Mouse (Mus musculus): Measurements from ENCODE around the gene Cdon.

Gene Cdon

GRCm38 (mm10) chr9:35438286-35439061, 17.5 kb downstream of the Cdon start:
- no peak for DNase-seq

GRCm38 (mm10) chr9:35439062-35439442, 18.1 kb downstream of the Cdon start:
- DNase-seq: peak in 1 of 2 experiments; percentile 46

GRCm38 (mm10) chr9:35439754-35440153, 18.8 kb downstream of the Cdon start:
- no peak for DNase-seq

- DNase-seq: no peak
Measured at GRCm38 (mm10) chr9:35442476-35442875, 21.5 kb downstream of the Cdon start.

- peak in 1 of 2 experiments; percentile 51 for DNase-seq
Measured at GRCm38 (mm10) chr9:35443618-35444511, 22.9 kb downstream of the Cdon start.

GRCm38 (mm10) chr9:35444512-35444886, 23.6 kb downstream of the Cdon start:
- no peak for DNase-seq

GRCm38 (mm10) chr9:35446916-35447315, 26.0 kb downstream of the Cdon start:
- no peak for DNase-seq

- no peak for DNase-seq
Measured at GRCm38 (mm10) chr9:35453311-35453710, 32.4 kb downstream of the Cdon start.

- DNase-seq: no peak
Measured at GRCm38 (mm10) chr9:35459594-35459993, 38.7 kb downstream of the Cdon start.

- DNase-seq: no peak
Measured at GRCm38 (mm10) chr9:35467264-35467817, 46.4 kb downstream of the Cdon start.

- no peak for DNase-seq
Measured at GRCm38 (mm10) chr9:35468913-35469312, 48.0 kb downstream of the Cdon start.

- no peak for DNase-seq
Measured at GRCm38 (mm10) chr9:35474104-35474724, 53.3 kb downstream of the Cdon start.

- DNase-seq: no peak
Measured at GRCm38 (mm10) chr9:35475394-35475793, 54.5 kb downstream of the Cdon start.

GRCm38 (mm10) chr9:35479456-35479855, 58.5 kb downstream of the Cdon start:
- no peak for DNase-seq

GRCm38 (mm10) chr9:35482014-35482898, 61.3 kb downstream of the Cdon start:
- peak in 1 of 2 experiments; percentile 14 for DNase-seq

GRCm38 (mm10) chr9:35483949-35484348, 63.0 kb downstream of the Cdon start:
- DNase-seq: no peak

GRCm38 (mm10) chr9:35486616-35487015, 65.7 kb downstream of the Cdon start:
- DNase-seq: no peak

GRCm38 (mm10) chr9:35488496-35488895, 67.6 kb downstream of the Cdon start:
- no peak for DNase-seq

GRCm38 (mm10) chr9:35491109-35491866, 70.4 kb downstream of the Cdon start:
- no peak for DNase-seq

- DNase-seq: no peak
Measured at GRCm38 (mm10) chr9:35493033-35493732, 72.3 kb downstream of the Cdon start.

GRCm38 (mm10) chr9:35493733-35494092, 72.8 kb downstream of the Cdon start:
- no peak for DNase-seq

All from cerebellum, postnatal 14 days (tissue).